Mouse (Mus musculus) c-Kit-positive CD71-positive TER-119-negative erythroid progenitor cells, embryonic 14.5 days (primary cell): ENCODE measurements at regions not wholly inside any gene's neighbourhood (a gene's known extent, or its start where the extent isn't known, plus 50 kb on each side); places are given as distances from the start of the nearest gene placed in this dataset.

Experiments used
- DNase-seq: peaks from one replicate; pipeline ENCODE4 v3.0.0-alpha.2; 2013; ENCODE audit warnings: low read depth

- no peak for DNase-seq
Observed at GRCm38 (mm10) chr2:46468936-46469629, 1351.9 kb upstream of the Zeb2 start.

GRCm38 (mm10) chr2:46465389-46465788 lies 1348.2 kb upstream of the Zeb2 start:
- no peak for DNase-seq

GRCm38 (mm10) chr2:46464913-46465312 lies 1347.7 kb upstream of the Zeb2 start:
- DNase-seq, result no peak

GRCm38 (mm10) chr2:46462670-46463069 lies 1345.5 kb upstream of the Zeb2 start:
- DNase-seq, result no peak

- DNase-seq, result no peak
Observed at GRCm38 (mm10) chr2:46450698-46451097, 1333.5 kb upstream of the Zeb2 start.

- no peak for DNase-seq
Observed at GRCm38 (mm10) chr2:46445306-46445705, 1328.1 kb upstream of the Zeb2 start.

- DNase-seq, result no peak
Observed at GRCm38 (mm10) chr2:46443686-46444180, 1326.5 kb upstream of the Zeb2 start.

GRCm38 (mm10) chr2:46443061-46443685 lies 1326.0 kb upstream of the Zeb2 start:
- DNase-seq, result no peak

- no peak for DNase-seq
Observed at GRCm38 (mm10) chr2:46442576-46442975, 1325.4 kb upstream of the Zeb2 start.

- DNase-seq, result no peak
Observed at GRCm38 (mm10) chr2:46441927-46442326, 1324.7 kb upstream of the Zeb2 start.

- DNase-seq, result no peak
Observed at GRCm38 (mm10) chr2:46441348-46441747, 1324.2 kb upstream of the Zeb2 start.

GRCm38 (mm10) chr2:46440038-46440437 lies 1322.8 kb upstream of the Zeb2 start:
- DNase-seq, result no peak

- DNase-seq, result no peak
Observed at GRCm38 (mm10) chr2:46418281-46418680, 1301.1 kb upstream of the Zeb2 start.

GRCm38 (mm10) chr2:46402373-46403114 lies 1285.3 kb upstream of the Zeb2 start:
- no peak for DNase-seq

GRCm38 (mm10) chr2:46394161-46394560 lies 1277.0 kb upstream of the Zeb2 start:
- DNase-seq, result no peak

GRCm38 (mm10) chr2:46372847-46373461 lies 1255.8 kb upstream of the Zeb2 start:
- DNase-seq, result no peak

GRCm38 (mm10) chr2:46371755-46372154 lies 1254.6 kb upstream of the Zeb2 start:
- no peak for DNase-seq

- DNase-seq, result peak; percentile 38
Observed at GRCm38 (mm10) chr2:46370949-46371348, 1253.8 kb upstream of the Zeb2 start.

- DNase-seq, result no peak
Observed at GRCm38 (mm10) chr2:46368882-46369281, 1251.7 kb upstream of the Zeb2 start.

- no peak for DNase-seq
Observed at GRCm38 (mm10) chr2:46366135-46366485, 1248.9 kb upstream of the Zeb2 start.

- no peak for DNase-seq
Observed at GRCm38 (mm10) chr2:46365428-46366134, 1248.4 kb upstream of the Zeb2 start.
